Mouse (Mus musculus) T-helper 2 cell (primary cell): Measurements from ENCODE around the gene Aup1.

Experiments used
- in situ Hi-C: fragments of 300-600 bp; cut with MboI, MseI; formaldehyde crosslinking; loops from one replicate; pipeline ENCODE4 v1.15.1; 2025; ENCODE audit warnings: high pct_unique_total_duplicates

Aup1 gene

DNA sequence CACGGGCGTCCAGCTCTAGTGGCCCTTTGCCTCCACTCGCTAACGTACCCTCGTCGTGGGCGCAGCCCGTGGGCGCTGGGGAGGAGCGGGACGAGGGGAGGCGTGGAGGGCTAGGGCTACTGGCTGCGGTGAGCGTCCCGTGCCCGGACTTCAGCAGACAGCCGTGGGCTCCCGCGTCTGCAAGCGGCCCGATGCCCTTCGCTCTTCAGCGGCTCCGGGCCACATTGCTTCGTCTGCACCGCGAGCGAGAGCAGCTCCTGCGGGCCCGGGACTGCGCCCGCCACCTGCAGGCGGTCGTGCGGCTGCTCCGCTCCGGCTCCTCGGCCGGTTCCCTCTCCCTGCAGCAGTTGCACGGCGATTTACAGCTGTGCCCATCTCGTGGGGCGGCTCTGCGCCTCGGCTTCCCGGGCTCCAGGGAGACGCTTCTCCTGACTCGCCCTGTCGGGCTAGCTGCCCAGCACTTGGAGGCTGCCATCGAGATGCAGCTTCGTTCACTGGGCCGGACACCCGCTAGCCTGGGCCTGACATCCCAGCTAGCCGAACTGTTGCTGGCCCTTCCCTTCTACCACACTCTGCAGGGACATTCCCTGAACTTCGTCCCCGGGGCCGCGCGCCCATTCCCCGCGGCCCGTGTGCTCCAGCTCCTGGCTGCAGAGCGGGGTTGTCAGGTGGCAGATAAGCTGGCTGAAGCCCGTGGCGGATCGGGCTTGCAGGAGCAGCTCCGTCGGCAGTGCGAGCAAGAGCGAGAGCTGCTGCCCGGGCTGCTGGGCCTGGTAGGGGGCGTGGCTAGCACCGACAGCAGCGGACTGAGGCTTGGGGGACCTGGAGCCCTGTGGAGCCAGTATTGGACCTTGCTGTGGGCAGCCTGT lies 47.6 kb downstream of the Aup1 start:
- in situ Hi-C loops = loop anchor here (5.0 kb wide), 1 partner anchor 55 kb away; the partner anchor contains the start of genes 1700003E16Rik and Wdr54

GRCm38 (mm10) chr6:83103130-83103650 lies 48.9 kb downstream of the Aup1 start:
- in situ Hi-C loops = loop anchor here (5.0 kb wide), 1 partner anchor 54 kb away; the partner anchor contains the start of genes 1700003E16Rik and Wdr54

DNA sequence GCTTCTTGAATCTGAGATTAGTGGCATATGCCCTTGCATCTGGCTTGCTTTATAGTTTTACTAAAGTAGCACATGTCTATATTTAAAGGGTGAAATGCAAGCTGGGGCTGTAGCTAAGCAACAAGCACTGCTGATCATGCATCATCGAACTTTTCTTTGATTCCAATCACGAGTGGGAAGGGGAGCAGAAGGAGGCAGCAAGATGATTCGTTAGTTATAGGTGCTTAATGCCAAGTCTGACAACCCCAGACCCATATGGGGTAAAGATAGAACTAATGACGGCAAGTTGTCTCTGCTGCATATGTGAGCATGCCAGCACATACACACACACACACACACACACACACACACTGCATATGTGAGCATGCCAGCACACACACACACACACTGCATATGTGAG lies 49.8 kb downstream of the Aup1 start:
- in situ Hi-C loops = loop anchor here (5.0 kb wide), 1 partner anchor 53 kb away; the partner anchor contains the start of genes 1700003E16Rik and Wdr54
